Mouse (Mus musculus) lung, postnatal 0 days (tissue): ENCODE measurements around the gene Thtpa. TPM values are rescaled to one million over a fixed set of nuclear protein-coding genes. Genes with fewer than 3 reads are reported as not detected.

Source experiments
- ATAC-seq: fragments of 200-750 bp; cut with Nextera tagmentation; 2 replicates; pipeline ENCODE4 v1.8.0; 2017; ENCODE audit warnings: moderate library complexity
- DNase-seq: peaks from one replicate; pipeline ENCODE4 v3.0.0-alpha.2; 2016; ENCODE audit warnings: low spot score
- H3K27ac ChIP-seq: fragments of 300-500 bp; sonication (generic); 2 replicates; pipeline ENCODE4 v1.5.1; 2014; ENCODE audit warnings: antibody characterized with exemption, mild to moderate bottlenecking, low read length, mixed read lengths
- H3K27me3 ChIP-seq: fragments of 300-500 bp; sonication (generic); replicated peaks from 2 replicates; pipeline ENCODE4 v1.6.1; 2014; ENCODE audit warnings: low read length, mixed read lengths; ENCODE audit not compliant: insufficient read depth
- H3K36me3 ChIP-seq: fragments of 300-500 bp; sonication (generic); 2 replicates; pipeline ENCODE4 v1.6.1; 2014; ENCODE audit warnings: low read length, mixed read lengths; ENCODE audit not compliant: insufficient read depth
- H3K4me1 ChIP-seq: fragments of 300-500 bp; sonication (generic); 2 replicates; pipeline ENCODE4 v1.6.1; 2014; ENCODE audit warnings: antibody characterized with exemption, low read depth, low read length, mixed read lengths; ENCODE audit not compliant: insufficient read depth
- H3K4me2 ChIP-seq: fragments of 300-500 bp; sonication (generic); replicated peaks from 2 replicates; pipeline ENCODE4 v1.6.1; 2014; ENCODE audit warnings: low read depth, mild to moderate bottlenecking, low read length, moderate library complexity, mixed read lengths
- H3K4me3 ChIP-seq: fragments of 300-500 bp; sonication (generic); 2 replicates; pipeline ENCODE4 v1.5.1; 2014; ENCODE audit warnings: low read depth, low read length
- H3K9ac ChIP-seq: fragments of 300-500 bp; sonication (generic); replicated peaks from 2 replicates; pipeline ENCODE4 v1.6.1; 2014; ENCODE audit warnings: low read depth, mild to moderate bottlenecking
- H3K9me3 ChIP-seq: fragments of 300-500 bp; sonication (generic); 2 replicates; pipeline ENCODE4 v1.6.1; 2016; ENCODE audit warnings: low read length, mixed read lengths
- CTCF ChIP-seq: IDR thresholded peaks from 2 replicates; pipeline ENCODE4 v1.5.1; 2016; ENCODE audit warnings: antibody characterized with exemption, mild to moderate bottlenecking
- EP300 ChIP-seq: IDR thresholded peaks from 2 replicates; pipeline ENCODE4 v1.6.1; 2016; ENCODE audit warnings: antibody characterized with exemption, mild to moderate bottlenecking, control low read depth
- WGBS: fragments of 180-500 bp; shearing (Covaris S2); extraction: QIAGEN DNeasy Blood & Tissue Kit; methylation state at CpG from one replicate; pipeline ENCODE4 v1.1.7; 2014; 5-methylcytosine and 5-hydroxymethylcytosine counted together
- polyA plus RNA-seq: library from polyadenylated mRNA; unstranded; fragments of >200 nt; fragmentation: Nextera tagmentation; extraction: Ambion mirVana; gene quantifications from 2 replicates; pipeline ENCODE4 v1.2.1, GENCODE M21; 2015

Gene Thtpa
- polyA plus RNA-seq, 1 experiment from 2014 or later = 14.1 TPM

DNA sequence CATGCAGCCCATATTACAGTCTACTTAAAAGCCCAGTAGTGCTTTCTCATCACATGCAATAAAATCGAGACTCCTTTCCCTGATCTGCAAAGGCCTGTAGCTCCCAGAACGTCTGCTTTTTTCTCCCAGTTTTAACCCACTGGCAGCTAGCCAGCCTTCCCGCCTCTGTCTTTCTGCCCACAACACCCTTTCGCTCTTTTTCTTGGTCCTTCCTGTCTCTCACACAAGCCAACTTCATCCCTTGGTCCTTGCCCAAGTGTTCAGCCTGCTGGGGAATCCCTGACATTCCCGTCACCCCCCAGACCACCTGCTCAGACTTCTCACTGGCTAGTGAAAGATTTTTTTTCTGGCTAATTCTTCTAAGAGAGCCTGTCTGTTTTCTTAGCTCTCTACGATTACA lies 18.4 kb upstream of the Thtpa start:
- no peak for ATAC-seq
- TF ChIP-seq CTCF (no peak), EP300 (no peak)
- whole genome bisulfite sequencing = 32% methylated on average over 6 of the region's 6 CpGs
- Histone ChIP-seq H3K27me3 (no peaks in the 10 kb centered on the region), H3K9me3 (no peaks in the 10 kb centered on the region), H3K36me3 (no peaks in the 10 kb centered on the region), H3K4me3 (no peak overlapping the region), H3K9ac (no peak overlapping the region), H3K27ac (no peak overlapping the region), H3K4me1 (0 out of 2 replicates have a peak, but pooled peaks cover 6% of the 10 kb centered on the region), H3K4me2 (no peak overlapping the region)
- no peak for DNase-seq

DNA sequence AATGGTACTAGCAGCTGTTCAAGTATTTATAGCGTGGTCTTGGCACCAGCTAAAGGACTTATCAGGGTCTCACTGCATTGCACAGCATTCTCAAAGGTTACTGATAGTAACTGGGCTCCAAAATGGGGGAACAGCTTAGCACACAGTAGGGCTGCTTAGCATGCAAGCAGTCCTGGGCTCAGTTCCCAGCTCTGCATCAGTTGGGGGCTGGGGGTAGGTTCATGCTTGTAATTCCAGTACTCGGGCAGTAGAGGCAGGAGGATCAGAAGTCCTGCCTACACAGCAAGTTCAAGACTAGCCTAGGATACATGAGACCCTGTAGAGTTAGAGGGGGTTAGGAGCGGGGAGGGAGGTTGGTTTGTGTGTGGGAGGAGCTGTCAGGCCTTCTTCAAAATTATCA lies 17.6 kb upstream of the Thtpa start:
- DNase-seq (no peak), ATAC-seq (no peak)
- Histone ChIP-seq H3K4me1 (0 out of 2 replicates have a peak, but pooled peaks cover 6% of the 10 kb centered on the region), H3K27me3 (no peaks in the 10 kb centered on the region), H3K9ac (no peak overlapping the region), H3K36me3 (no peaks in the 10 kb centered on the region), H3K9me3 (no peaks in the 10 kb centered on the region), H3K27ac (no peak overlapping the region), H3K4me2 (no peak overlapping the region), H3K4me3 (no peak overlapping the region)
- TF ChIP-seq CTCF (no peak), EP300 (no peak)
- WGBS = 65% methylated on average over 3 of the region's 3 CpGs

DNA sequence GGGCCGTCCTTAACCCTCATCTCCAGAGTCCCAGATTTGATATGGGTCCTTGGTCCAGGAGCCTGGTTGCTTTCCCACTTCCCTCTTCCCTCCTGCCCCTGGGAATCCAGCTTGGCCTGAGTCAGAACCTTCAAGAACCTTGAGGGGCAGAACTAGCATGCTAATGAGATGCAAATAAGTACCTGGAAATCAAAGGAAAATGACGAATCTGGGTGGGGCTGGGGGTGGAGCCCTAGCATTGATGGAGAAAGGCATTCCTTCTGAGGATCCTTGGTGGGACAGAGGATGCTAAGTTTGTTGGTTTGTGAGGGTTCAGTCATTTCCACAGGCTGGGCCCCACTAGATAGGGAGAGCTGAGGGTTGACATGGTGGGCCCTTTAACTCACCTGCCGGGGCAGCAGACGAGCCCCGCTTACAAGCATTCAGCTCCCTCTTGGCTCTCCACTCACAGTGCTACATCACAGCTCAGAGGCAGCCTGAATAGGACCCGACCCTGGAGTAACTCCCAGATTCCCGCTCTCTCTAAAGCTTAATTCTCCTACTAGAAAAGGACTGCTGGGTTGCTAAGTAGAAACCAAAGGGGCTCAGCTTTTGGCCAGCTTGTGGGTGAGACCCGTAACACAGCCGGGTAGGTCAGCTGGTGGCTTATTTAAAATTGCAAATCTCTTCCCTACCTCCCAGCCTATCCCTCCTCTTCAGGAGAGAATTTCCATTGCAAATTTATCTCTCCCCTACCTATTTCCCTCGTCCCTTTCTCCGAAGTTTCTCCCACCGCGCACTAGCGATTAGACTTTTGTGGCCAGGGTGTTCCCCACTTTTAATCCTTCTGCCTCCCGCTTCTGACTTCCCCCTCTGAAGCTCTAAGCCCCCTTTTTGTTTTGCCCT lies 16.9 kb upstream of the Thtpa start:
- no peak overlapping the region for H3K9ac ChIP-seq
- no peak overlapping the region for H3K27ac ChIP-seq
- ATAC-seq = no peak

DNA sequence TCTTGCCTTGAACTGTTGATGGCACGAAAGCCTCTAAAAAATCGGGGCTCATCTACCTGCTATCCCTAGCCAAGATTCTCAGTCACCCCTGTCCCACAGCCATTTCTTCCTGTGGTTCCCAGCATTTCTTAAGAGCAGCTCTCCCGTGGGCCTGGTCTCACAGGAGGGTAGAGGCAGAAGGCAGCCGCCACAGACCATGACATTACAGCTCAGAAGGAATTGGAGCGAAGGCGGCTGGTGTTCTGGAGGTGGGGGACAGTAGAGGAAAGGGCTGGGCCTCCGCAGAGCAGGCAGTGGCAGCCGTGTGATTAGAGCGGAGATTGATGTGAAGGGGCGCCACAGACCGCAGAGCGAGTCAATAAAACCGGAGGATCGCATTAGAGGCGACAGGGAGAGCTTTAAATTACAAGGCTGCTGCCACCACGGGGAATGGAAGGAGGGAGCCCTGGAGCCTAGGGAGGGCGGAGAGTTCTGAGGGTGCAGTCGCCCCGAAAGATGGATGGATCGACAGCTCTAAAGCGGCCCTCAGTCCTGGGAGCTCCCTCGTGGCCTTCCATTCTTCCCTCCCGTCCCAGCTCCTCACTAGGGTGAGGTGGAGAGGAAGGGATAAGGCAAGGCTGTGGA lies 16.1 kb upstream of the Thtpa start:
- H3K27ac ChIP-seq = no peak overlapping the region
- WGBS = 23% methylated on average over 23 of the region's 23 CpGs
- H3K36me3 ChIP-seq = no peaks in the 10 kb centered on the region
- peak overlapping the region; percentile 46 for H3K4me2 ChIP-seq
- no peak overlapping the region; the same call in 1 of the 2 replicates for H3K9ac ChIP-seq
- H3K9me3 ChIP-seq = no peaks in the 10 kb centered on the region
- ATAC-seq (no peak), DNase-seq (no peak)
- TF ChIP-seq CTCF = no peak
- no peak for TF ChIP-seq EP300
- H3K4me3 ChIP-seq = peak overlapping the region; percentile 14
- no peaks in the 10 kb centered on the region for H3K27me3 ChIP-seq
- H3K4me1 ChIP-seq = 0 out of 2 replicates have a peak, but pooled peaks cover 6% of the 10 kb centered on the region

More for the DNA sequence above, 16.9 kb upstream of the Thtpa start:
- Histone ChIP-seq H3K27me3 (no peaks in the 10 kb centered on the region), H3K4me3 (no peak overlapping the region), H3K4me2 (no peak overlapping the region), H3K36me3 (no peaks in the 10 kb centered on the region), H3K4me1 (0 out of 2 replicates have a peak, but pooled peaks cover 6% of the 10 kb centered on the region), H3K9me3 (no peaks in the 10 kb centered on the region)
- DNase-seq = no peak
- TF ChIP-seq EP300 (no peak), CTCF (no peak)
- 46% methylated on average over 15 of the region's 15 CpGs for WGBS

DNA sequence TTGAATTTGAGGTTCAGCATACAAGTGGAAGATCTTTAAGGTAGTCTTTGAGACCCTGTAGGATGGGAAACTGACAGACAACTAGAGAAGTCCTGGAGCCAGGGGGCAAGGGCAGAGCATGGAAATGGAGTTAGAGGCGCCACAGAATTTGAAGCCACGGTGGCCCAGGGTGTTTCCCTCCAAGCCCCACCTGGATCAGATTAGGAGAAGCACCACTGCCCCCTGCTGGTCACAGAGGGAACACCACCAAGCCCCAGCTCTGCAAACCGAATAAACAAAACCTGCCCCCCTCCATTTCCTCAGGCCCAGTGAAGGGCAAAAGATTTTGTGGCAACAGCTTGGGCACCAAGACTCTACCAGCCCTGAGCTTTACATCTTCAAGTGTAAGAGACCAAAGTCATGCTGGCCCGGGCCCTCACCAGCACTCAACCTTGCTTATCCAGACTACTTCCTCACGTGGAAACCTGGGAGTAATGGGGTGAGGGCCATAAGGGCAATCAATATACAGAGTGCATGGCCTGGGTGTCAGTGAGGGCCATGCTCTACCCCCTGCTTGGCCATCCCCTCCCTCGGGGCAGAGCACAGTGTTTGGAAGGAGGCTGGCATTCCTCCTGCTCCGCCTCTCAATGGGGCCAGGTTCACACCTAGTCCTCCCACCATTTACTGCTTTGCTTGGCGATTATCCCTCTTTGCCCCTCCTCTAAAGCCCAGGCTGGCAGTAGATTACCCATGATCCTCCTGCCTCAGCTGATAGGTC lies 15.2 kb upstream of the Thtpa start:
- peak; percentile 91 for TF ChIP-seq CTCF
- no peak for TF ChIP-seq EP300
- H3K27ac ChIP-seq = no peak overlapping the region
- H3K4me1 ChIP-seq = 0 out of 2 replicates have a peak, but pooled peaks cover 6% of the 10 kb centered on the region
- H3K27me3 ChIP-seq = no peaks in the 10 kb centered on the region
- H3K9me3 ChIP-seq = no peaks in the 10 kb centered on the region
- ATAC-seq (peak; percentile 50), DNase-seq (peak; percentile 75)
- H3K4me2 ChIP-seq = peak overlapping the region; percentile 46
- WGBS = 21% methylated on average over 8 of the region's 8 CpGs
- no peaks in the 10 kb centered on the region for H3K36me3 ChIP-seq
- H3K4me3 ChIP-seq = no peak overlapping the region
- no peak overlapping the region; the same call in 1 of the 2 replicates for H3K9ac ChIP-seq

DNA sequence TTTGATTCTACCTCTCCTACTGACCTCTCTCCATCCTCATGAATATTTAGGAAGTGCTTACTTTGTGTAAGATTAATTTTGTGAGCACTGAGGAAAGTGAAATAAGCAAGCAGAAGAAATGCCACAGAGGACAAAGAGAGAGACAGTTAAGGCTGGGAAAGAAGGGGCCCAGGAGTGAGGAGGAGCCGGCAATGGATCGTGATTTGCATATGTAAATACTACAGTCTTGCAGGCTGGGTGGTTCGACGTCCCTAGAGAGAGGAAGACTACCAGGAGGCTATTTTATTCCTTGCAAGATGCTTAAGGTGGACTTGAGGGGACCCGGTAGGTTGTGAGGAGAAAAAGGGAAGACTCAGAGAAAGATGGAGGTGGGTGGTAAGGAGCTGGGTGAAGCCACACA lies 13.5 kb upstream of the Thtpa start:
- DNase-seq = no peak
- Histone ChIP-seq H3K9me3 (no peaks in the 10 kb centered on the region), H3K36me3 (no peaks in the 10 kb centered on the region), H3K9ac (no peak overlapping the region), H3K27me3 (no peaks in the 10 kb centered on the region), H3K4me2 (no peak overlapping the region), H3K4me1 (0 out of 2 replicates have a peak, but pooled peaks cover 6% of the 10 kb centered on the region), H3K27ac (no peak overlapping the region), H3K4me3 (no peak overlapping the region)
- 24% methylated on average over 5 of the region's 5 CpGs for WGBS
- TF ChIP-seq CTCF (no peak), EP300 (no peak)
- no peak for ATAC-seq
